Mouse (Mus musculus): Measurements from ENCODE around the gene Atoh8. TPM values are rescaled to one million over a fixed set of nuclear protein-coding genes. Genes with fewer than 3 reads are reported as not detected.

Atoh8 gene
- polyA plus RNA-seq, 1 experiment = 34.4 TPM

- TF ChIP-seq USF1 (IDR thresholded peaks at IDR 0.05; ENCODE audit: low read depth) = no peak
- TF ChIP-seq MYOD1 (IDR thresholded peaks at IDR 0.05; ENCODE audit: control insufficient read depth, insufficient read length, low read depth) = no peak
- no peak for TF ChIP-seq CEBPB (IDR thresholded peaks at IDR 0.05; ENCODE audit: low read depth)
- H3K4me3 ChIP-seq (ENCODE audit: insufficient read depth, poor library complexity, severe bottlenecking) = no peak overlapping the region
- no peaks in the 10 kb centered on the region for H3K79me2 ChIP-seq (ENCODE audit: control insufficient read depth, insufficient read depth)
- no peaks in the 10 kb centered on the region for H3K79me3 ChIP-seq (ENCODE audit: low read depth)
- no peak overlapping the region for H3ac ChIP-seq (ENCODE audit: control insufficient read depth, insufficient read length, low read depth)
- H3K36me3 ChIP-seq (ENCODE audit: control insufficient read depth, insufficient read depth) = no peaks in the 10 kb centered on the region
- H3K27me3 ChIP-seq (ENCODE audit: control insufficient read depth, insufficient read depth, insufficient read length) = no peaks in the 10 kb centered on the region
These were observed 18.7 kb upstream of the Atoh8 start for GRCm38 (mm10) chr6:72253911-72254587.

- Histone ChIP-seq H3ac (ENCODE audit: control insufficient read depth, insufficient read length, low read depth) (no peak overlapping the region), H3K36me3 (ENCODE audit: control insufficient read depth, insufficient read depth) (no peaks in the 10 kb centered on the region), H3K79me3 (ENCODE audit: low read depth) (no peaks in the 10 kb centered on the region), H3K79me2 (ENCODE audit: control insufficient read depth, insufficient read depth) (no peaks in the 10 kb centered on the region), H3K27me3 (ENCODE audit: control insufficient read depth, insufficient read depth, insufficient read length) (no peaks in the 10 kb centered on the region), H3K4me3 (ENCODE audit: insufficient read depth, poor library complexity, severe bottlenecking) (no peak overlapping the region)
- no peak for TF ChIP-seq FOSL1 (IDR thresholded peaks at IDR 0.05; ENCODE audit: insufficient read depth, low read length, poor library complexity, severe bottlenecking)
- TF ChIP-seq USF1 (IDR thresholded peaks at IDR 0.05; ENCODE audit: low read depth) = no peak
- TF ChIP-seq CEBPB (IDR thresholded peaks at IDR 0.05; ENCODE audit: low read depth) = no peak
These were observed 17.8 kb upstream of the Atoh8 start for GRCm38 (mm10) chr6:72253168-72253567.

- H3K36me3 ChIP-seq (ENCODE audit: control insufficient read depth, insufficient read depth) = no peaks in the 10 kb centered on the region
- H3ac ChIP-seq (ENCODE audit: control insufficient read depth, insufficient read length, low read depth) = no peak overlapping the region
- TF ChIP-seq MYOG (IDR thresholded peaks at IDR 0.05; ENCODE audit: control insufficient read depth, extremely low read depth, insufficient read length) (no peak), MAX (IDR thresholded peaks at IDR 0.05) (no peak), CEBPB (IDR thresholded peaks at IDR 0.05; ENCODE audit: low read depth) (no peak)
- no peaks in the 10 kb centered on the region for H3K27me3 ChIP-seq (ENCODE audit: control insufficient read depth, insufficient read depth, insufficient read length)
- H3K79me2 ChIP-seq (ENCODE audit: control insufficient read depth, insufficient read depth) = no peaks in the 10 kb centered on the region
- H3K4me3 ChIP-seq (ENCODE audit: insufficient read depth, poor library complexity, severe bottlenecking) = no peak overlapping the region
- H3K79me3 ChIP-seq (ENCODE audit: low read depth) = no peaks in the 10 kb centered on the region
These were observed 17.1 kb upstream of the Atoh8 start for GRCm38 (mm10) chr6:72252433-72252832.

- H3K4me3 ChIP-seq (ENCODE audit: insufficient read depth, poor library complexity, severe bottlenecking) = no peak overlapping the region
- H3ac ChIP-seq (ENCODE audit: control insufficient read depth, insufficient read length, low read depth) = no peak overlapping the region
- H3K36me3 ChIP-seq (ENCODE audit: control insufficient read depth, insufficient read depth) = no peaks in the 10 kb centered on the region
- no peak for TF ChIP-seq MYOD1 (IDR thresholded peaks at IDR 0.05; ENCODE audit: control insufficient read depth, insufficient read length, low read depth)
- TF ChIP-seq MAX (IDR thresholded peaks at IDR 0.05) = no peak
- TF ChIP-seq CTCF (IDR thresholded peaks at IDR 0.05; ENCODE audit: control insufficient read depth, insufficient read depth, insufficient read length) = no peak
- TF ChIP-seq CEBPB (IDR thresholded peaks at IDR 0.05; ENCODE audit: low read depth) = no peak
- TF ChIP-seq USF1 (IDR thresholded peaks at IDR 0.05; ENCODE audit: low read depth) = no peak
- TF ChIP-seq FOSL1 (IDR thresholded peaks at IDR 0.05; ENCODE audit: insufficient read depth, low read length, poor library complexity, severe bottlenecking) = no peak
- no peak for TF ChIP-seq MYOG (IDR thresholded peaks at IDR 0.05; ENCODE audit: control insufficient read depth, extremely low read depth, insufficient read length)
- H3K79me3 ChIP-seq (ENCODE audit: low read depth) = no peaks in the 10 kb centered on the region
- no peaks in the 10 kb centered on the region for H3K27me3 ChIP-seq (ENCODE audit: control insufficient read depth, insufficient read depth, insufficient read length)
- no peaks in the 10 kb centered on the region for H3K79me2 ChIP-seq (ENCODE audit: control insufficient read depth, insufficient read depth)
These were observed 14.6 kb upstream of the Atoh8 start for GRCm38 (mm10) chr6:72249981-72250380.

GRCm38 (mm10) chr6:72248150-72248914 is 13.0 kb upstream of the Atoh8 start:
- Histone ChIP-seq H3K79me2 (ENCODE audit: control insufficient read depth, insufficient read depth) (no peaks in the 10 kb centered on the region), H3ac (ENCODE audit: control insufficient read depth, insufficient read length, low read depth) (no peak overlapping the region), H3K27me3 (ENCODE audit: control insufficient read depth, insufficient read depth, insufficient read length) (no peaks in the 10 kb centered on the region), H3K4me3 (ENCODE audit: insufficient read depth, poor library complexity, severe bottlenecking) (no peak overlapping the region), H3K36me3 (ENCODE audit: control insufficient read depth, insufficient read depth) (no peaks in the 10 kb centered on the region), H3K79me3 (ENCODE audit: low read depth) (no peaks in the 10 kb centered on the region)
- no peak for TF ChIP-seq CEBPB (IDR thresholded peaks at IDR 0.05; ENCODE audit: low read depth)
- TF ChIP-seq MAX (IDR thresholded peaks at IDR 0.05) = no peak
- no peak for TF ChIP-seq FOSL1 (IDR thresholded peaks at IDR 0.05; ENCODE audit: insufficient read depth, low read length, poor library complexity, severe bottlenecking)
- no peak for TF ChIP-seq USF1 (IDR thresholded peaks at IDR 0.05; ENCODE audit: low read depth)
- TF ChIP-seq MYOG (IDR thresholded peaks at IDR 0.05; ENCODE audit: control insufficient read depth, extremely low read depth, insufficient read length) = no peak

- no peak overlapping the region for H3K4me3 ChIP-seq (ENCODE audit: insufficient read depth, poor library complexity, severe bottlenecking)
- no peaks in the 10 kb centered on the region for H3K79me2 ChIP-seq (ENCODE audit: control insufficient read depth, insufficient read depth)
- H3K36me3 ChIP-seq (ENCODE audit: control insufficient read depth, insufficient read depth) = no peaks in the 10 kb centered on the region
- no peak for TF ChIP-seq MYOD1 (IDR thresholded peaks at IDR 0.05; ENCODE audit: control insufficient read depth, insufficient read length, low read depth)
- TF ChIP-seq MYOG (IDR thresholded peaks at IDR 0.05; ENCODE audit: control insufficient read depth, extremely low read depth, insufficient read length) = no peak
- H3K79me3 ChIP-seq (ENCODE audit: low read depth) = no peaks in the 10 kb centered on the region
- H3ac ChIP-seq (ENCODE audit: control insufficient read depth, insufficient read length, low read depth) = no peak overlapping the region
- H3K27me3 ChIP-seq (ENCODE audit: control insufficient read depth, insufficient read depth, insufficient read length) = no peaks in the 10 kb centered on the region
These were observed 10.9 kb upstream of the Atoh8 start for GRCm38 (mm10) chr6:72246303-72246702.
